Mouse (Mus musculus) brain, embryonic 14.5 days (tissue): ENCODE data around the gene Homer1.

ENCODE experiments used
- CTCF ChIP-seq: fragments of 200-500 bp; IDR thresholded peaks from 2 replicates; pipeline ENCODE4 v1.5.1; 2012; ENCODE audit warnings: inconsistent platforms, mild to moderate bottlenecking, moderate library complexity, borderline replicate concordance; ENCODE audit not compliant: insufficient read depth, insufficient read length; ENCODE audit errors: extremely low read depth
- POLR2A ChIP-seq: fragments of 200-500 bp; IDR thresholded peaks from 2 replicates; pipeline ENCODE4 v1.6.1; 2012; ENCODE audit warnings: mild to moderate bottlenecking, inconsistent platforms, borderline replicate concordance; ENCODE audit not compliant: poor library complexity, insufficient read depth, insufficient read length, severe bottlenecking; ENCODE audit errors: extremely low read depth

DNA sequence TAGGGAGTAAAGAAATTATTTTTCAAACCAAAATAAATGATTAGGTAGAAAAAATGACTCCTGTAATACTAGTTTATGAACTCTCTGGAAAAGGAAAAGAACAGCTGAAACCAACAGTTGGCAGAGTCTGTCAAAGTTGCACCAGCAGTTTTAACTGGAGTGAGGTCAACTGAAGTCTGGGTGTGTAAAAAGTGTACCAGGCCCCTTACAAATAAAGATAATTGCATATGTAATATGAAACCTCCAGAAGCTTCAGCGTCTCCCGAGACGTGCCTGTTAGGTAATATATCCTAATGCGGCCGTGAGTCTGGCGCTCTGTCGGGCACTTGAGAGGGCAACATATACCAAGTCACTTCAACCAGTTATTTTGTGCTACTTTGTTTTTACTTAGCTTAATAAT is 8.3 kb downstream of the Homer1 start:
- no peak for TF ChIP-seq CTCF
- no peak for TF ChIP-seq POLR2A
